Mouse (Mus musculus) ES-E14 (cell line): ENCODE data around the gene Mep1a.

Source experiments
- CHD2 ChIP-seq: IDR thresholded peaks from 2 replicates; pipeline ENCODE4 v1.6.1; 2014; ENCODE audit warnings: mild to moderate bottlenecking, low read depth, low read length, inconsistent platforms
- ZC3H11A ChIP-seq: IDR thresholded peaks from 2 replicates; pipeline ENCODE4 v1.6.1; 2012; ENCODE audit warnings: low read depth, mild to moderate bottlenecking, inconsistent platforms, low read length, borderline replicate concordance
- ZNF384 ChIP-seq: IDR thresholded peaks from 2 replicates; pipeline ENCODE4 v1.6.1; 2012; ENCODE audit warnings: low read depth, low read length, inconsistent platforms

DNA sequence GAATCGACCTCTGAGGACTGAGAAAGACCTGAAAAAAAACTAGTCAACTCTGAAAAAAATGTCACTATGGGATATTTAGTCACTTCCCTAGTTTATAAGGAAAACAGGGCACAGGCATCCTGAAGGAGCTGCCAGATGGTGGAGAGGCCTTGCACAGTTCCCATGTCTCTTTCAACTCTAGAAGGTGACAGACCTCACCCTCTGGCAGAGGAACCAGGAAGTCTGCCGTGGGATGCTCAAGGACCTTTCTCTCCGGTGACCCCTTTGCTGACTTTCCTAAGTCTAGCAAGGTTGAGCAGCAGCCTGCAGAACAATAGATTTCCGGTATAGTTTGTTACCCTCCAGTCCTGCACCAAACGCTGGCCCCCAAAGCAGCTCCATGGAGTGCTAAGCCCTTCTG, 70.9 kb downstream of the Mep1a start:
- no peak for TF ChIP-seq ZC3H11A
- no peak for TF ChIP-seq ZNF384
- TF ChIP-seq CHD2, result no peak
